Mouse (Mus musculus) liver (tissue): ENCODE measurements around the gene Zfp451.

Experiments used
- DNase-seq: peaks from one replicate; pipeline ENCODE4 v3.0.0-alpha.2; 2020; ENCODE audit warnings: mixed read lengths

The Zfp451 gene

DNA sequence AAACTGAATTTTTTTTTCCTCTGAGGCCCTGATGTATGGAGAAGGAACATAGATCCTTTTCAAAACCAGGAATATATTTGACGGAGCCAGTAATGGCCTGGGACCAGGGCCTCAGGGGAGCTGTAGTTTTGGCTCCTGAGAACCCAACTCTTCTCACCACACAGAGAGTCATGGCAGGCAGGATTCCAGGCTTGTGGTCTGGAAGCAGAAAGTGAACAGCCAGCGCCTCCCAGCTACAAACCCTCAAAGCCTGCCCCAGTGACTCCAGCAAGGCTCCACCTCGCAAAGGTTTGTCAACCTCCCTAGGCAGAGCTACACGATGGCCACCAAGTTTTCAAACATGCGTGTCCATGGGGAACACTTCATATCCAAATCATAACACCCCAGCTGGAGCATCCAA, 102.4 kb downstream of the Zfp451 start:
- no peak for DNase-seq
